Mouse (Mus musculus) intestine, embryonic 15.5 days (tissue): Measurements from ENCODE around the gene Speer4a. TPM values are rescaled to one million over a fixed set of nuclear protein-coding genes. Genes with fewer than 3 reads are reported as not detected.
A peak's percentile ranks its signal among the peaks of the same experiment; 100 is the strongest.
"Not testable (repeated sequence)": the region's sequence is repeated elsewhere in the genome, so short reads cannot be mapped to it uniquely, and the experiment has no call there.

Source experiments
- ATAC-seq: fragments of 200-750 bp; cut with Nextera tagmentation; 2 replicates; pipeline ENCODE4 v1.8.0; 2017; ENCODE audit warnings: moderate TSS enrichment, moderate library complexity
- H3K27ac ChIP-seq: fragments of 300-500 bp; sonication (generic); 2 replicates; pipeline ENCODE4 v1.5.1; 2015; ENCODE audit warnings: mild to moderate bottlenecking, inconsistent platforms
- H3K27me3 ChIP-seq: fragments of 300-500 bp; sonication (generic); replicated peaks from 2 replicates; pipeline ENCODE4 v1.6.1; 2015; ENCODE audit warnings: inconsistent platforms
- H3K36me3 ChIP-seq: fragments of 300-500 bp; sonication (generic); 2 replicates; pipeline ENCODE4 v1.6.1; 2015; ENCODE audit warnings: inconsistent platforms
- H3K4me1 ChIP-seq: fragments of 300-500 bp; sonication (generic); replicated peaks from 2 replicates; pipeline ENCODE4 v1.6.1; 2015; ENCODE audit warnings: inconsistent platforms
- H3K4me2 ChIP-seq: fragments of 300-500 bp; sonication (generic); replicated peaks from 2 replicates; pipeline ENCODE4 v1.6.1; 2015; ENCODE audit warnings: mild to moderate bottlenecking, inconsistent platforms
- H3K4me3 ChIP-seq: fragments of 300-500 bp; sonication (generic); replicated peaks from 2 replicates; pipeline ENCODE4 v1.5.1; 2015; ENCODE audit warnings: inconsistent platforms
- H3K9ac ChIP-seq: fragments of 300-500 bp; sonication (generic); 2 replicates; pipeline ENCODE4 v1.6.1; 2015; ENCODE audit warnings: inconsistent platforms
- H3K9me3 ChIP-seq: fragments of 300-500 bp; sonication (generic); 2 replicates; pipeline ENCODE4 v1.6.1; 2016; ENCODE audit warnings: inconsistent platforms
- WGBS: fragments of 180-500 bp; shearing (Covaris S2); methylation state at CpG from one replicate; pipeline ENCODE4 v1.1.7; 2015; 5-methylcytosine and 5-hydroxymethylcytosine counted together
- polyA plus RNA-seq: library from polyadenylated mRNA; unstranded; fragments of >200 nt; fragmentation: Nextera tagmentation; extraction: Ambion mirVana; gene quantifications from 2 replicates; pipeline ENCODE4 v1.2.1, GENCODE M21; 2015

Gene Speer4a
- polyA plus RNA-seq, result not detected in 2 replicates

GRCm38 (mm10) chr5:26039458-26039857 lies at the start of gene Speer4a:
Gene Speer4a, minus strand, starts transcription at chr5:26039558.
- 78% methylated on average over 2 of the region's 2 CpGs for WGBS
- H3K9me3 ChIP-seq, ATAC-seq, H3K27me3 ChIP-seq, H3K36me3 ChIP-seq, H3K27ac ChIP-seq, H3K4me2 ChIP-seq, H3K4me1 ChIP-seq, H3K4me3 ChIP-seq, H3K9ac ChIP-seq: not testable (repeated sequence)

GRCm38 (mm10) chr5:26079023-26079422 lies 39.7 kb upstream of the Speer4a start:
- H3K9ac ChIP-seq, H3K27me3 ChIP-seq, H3K4me3 ChIP-seq, H3K4me1 ChIP-seq, ATAC-seq, H3K4me2 ChIP-seq, H3K27ac ChIP-seq, H3K36me3 ChIP-seq, H3K9me3 ChIP-seq: not testable (repeated sequence)

GRCm38 (mm10) chr5:26070716-26071115 lies 31.4 kb upstream of the Speer4a start:
- H3K27ac ChIP-seq, result no peak overlapping the region
- no peaks in the 10 kb centered on the region for H3K9me3 ChIP-seq
- H3K4me2 ChIP-seq, result no peak overlapping the region
- no peak overlapping the region for H3K9ac ChIP-seq
- WGBS, result 85% methylated on average over 24 of the region's 24 CpGs
- H3K4me3 ChIP-seq, result no peak overlapping the region
- H3K27me3 ChIP-seq, result no peaks in the 10 kb centered on the region
- no peaks in the 10 kb centered on the region for H3K4me1 ChIP-seq
- no peak for ATAC-seq
- H3K36me3 ChIP-seq, result no peaks in the 10 kb centered on the region

GRCm38 (mm10) chr5:26058481-26058880 lies 19.1 kb upstream of the Speer4a start, which contains the start of gene Gm7347:
Gene Gm7347, minus strand, starts transcription at chr5:26058581.
- no CpG with 5 or more reads among the region's 2 CpGs for WGBS
- H3K4me2 ChIP-seq, result not testable (repeated sequence)

GRCm38 (mm10) chr5:26022816-26023215 lies 16.5 kb downstream of the Speer4a start, which contains the start of gene Gm5862:
Gene Gm5862, minus strand, starts transcription at chr5:26022916.
- not testable (repeated sequence) for H3K9ac ChIP-seq, ATAC-seq, H3K27me3 ChIP-seq, H3K27ac ChIP-seq, H3K36me3 ChIP-seq, H3K4me2 ChIP-seq, H3K9me3 ChIP-seq, H3K4me3 ChIP-seq, H3K4me1 ChIP-seq
- no CpG with 5 or more reads among the region's 3 CpGs for WGBS

More at GRCm38 (mm10) chr5:26058481-26058880, 19.1 kb upstream of the Speer4a start, which contains the start of gene Gm7347:
- not testable (repeated sequence) for H3K9me3 ChIP-seq, H3K4me3 ChIP-seq, H3K36me3 ChIP-seq, H3K27ac ChIP-seq, H3K9ac ChIP-seq, ATAC-seq, H3K4me1 ChIP-seq, H3K27me3 ChIP-seq

GRCm38 (mm10) chr5:26007697-26008096 lies 31.7 kb downstream of the Speer4a start:
- not testable (repeated sequence) for H3K9me3 ChIP-seq, H3K4me2 ChIP-seq, H3K9ac ChIP-seq, H3K27ac ChIP-seq, H3K27me3 ChIP-seq, H3K4me3 ChIP-seq, H3K36me3 ChIP-seq, ATAC-seq, H3K4me1 ChIP-seq
- WGBS, result 67% methylated on average over 7 of the region's 7 CpGs

- peak; percentile 67 for ATAC-seq
- not testable (repeated sequence) for H3K4me1 ChIP-seq, H3K27ac ChIP-seq, H3K36me3 ChIP-seq, H3K27me3 ChIP-seq, H3K9me3 ChIP-seq, H3K9ac ChIP-seq
- H3K4me3 ChIP-seq, result peak overlapping the region; percentile 14
- H3K4me2 ChIP-seq, result peak overlapping the region; percentile 51
- 18% methylated on average over 45 of the region's 45 CpGs for WGBS
Observed at GRCm38 (mm10) chr5:26006937-26007695, 32.2 kb downstream of the Speer4a start.

- H3K36me3 ChIP-seq, H3K4me2 ChIP-seq, H3K4me1 ChIP-seq, H3K27me3 ChIP-seq, H3K9ac ChIP-seq, H3K27ac ChIP-seq, H3K9me3 ChIP-seq, ATAC-seq, H3K4me3 ChIP-seq: not testable (repeated sequence)
- 83% methylated on average over 1 of the region's 2 CpGs for WGBS
Observed at GRCm38 (mm10) chr5:26004698-26005097, 34.7 kb downstream of the Speer4a start, which contains the start of gene Gm1979. Gene Gm1979, minus strand, starts transcription at chr5:26004798.

GRCm38 (mm10) chr5:25988550-25988949 lies 50.8 kb downstream of the Speer4a start, which contains the start of gene Gm21698:
Gene Gm21698, minus strand, starts transcription at chr5:25988650.
- H3K27ac ChIP-seq, H3K4me1 ChIP-seq, H3K4me3 ChIP-seq, H3K4me2 ChIP-seq, H3K27me3 ChIP-seq, H3K9ac ChIP-seq, H3K36me3 ChIP-seq, H3K9me3 ChIP-seq, ATAC-seq: not testable (repeated sequence)
- WGBS, result no CpG with 5 or more reads among the region's 3 CpGs

Other genes with a start within 250 kb of the Speer4a start
- not detected in 2 replicates for gene Gm21663, start 97.2 kb downstream of the Speer4a start, polyA plus RNA-seq
- not detected in 2 replicates for gene Gm21671, start 85.1 kb downstream of the Speer4a start, polyA plus RNA-seq
- 0.10 TPM in 1 of 2 replicates, not detected in the other for gene Gm21680, start 66.9 kb downstream of the Speer4a start, polyA plus RNA-seq
- gene Gm21698, start 50.9 kb downstream of the Speer4a start, polyA plus RNA-seq, result 0.14 TPM in 1 of 2 replicates, not detected in the other
- not detected in 2 replicates for gene Gm1979, start 34.8 kb downstream of the Speer4a start, polyA plus RNA-seq
- not detected in 2 replicates for gene Gm5862, start 16.6 kb downstream of the Speer4a start, polyA plus RNA-seq
- not detected in 2 replicates for gene Gm7347, start 19.0 kb upstream of the Speer4a start, polyA plus RNA-seq
- gene Gm10471, start 49.7 kb upstream of the Speer4a start, polyA plus RNA-seq, result not detected in 2 replicates
- 0.21 TPM in 1 of 2 replicates, not detected in the other for gene 5031410I06Rik, start 65.8 kb upstream of the Speer4a start, polyA plus RNA-seq
- gene Gm10220, start 81.9 kb upstream of the Speer4a start, polyA plus RNA-seq, result not detected in 2 replicates
- gene Gm7361, start 218.1 kb upstream of the Speer4a start, polyA plus RNA-seq, result not detected in 2 replicates